9 mouse cellular contexts compared by ENCODE assay signal in genomic region chr8:124265798-124266197, GRCm38 (mm10). TPM values are rescaled to one million over a fixed set of nuclear protein-coding genes. Genes with fewer than 3 reads are reported as not detected.
A peak's percentile ranks its signal among the peaks of the same experiment; 100 is the strongest.
DNase-seq lines count a peak whose midpoint lies in the region; ATAC-seq and TF ChIP-seq lines count a peak whose summit lies in the region.
"Had no signal": no experiment of that assay in that cellular context is flagged by ENCODE, and none has a peak within 500 bp of the region (broad histone marks: within the 10 kb centered on the region; RNA-seq: fewer than 3 reads in every experiment).

No protein-coding gene starts in this region.

- no peak overlapping the region for H3K4me2 ChIP-seq in heart, postnatal 0 days (ENCODE audit: low read depth, low read length)
- H3K4me2 ChIP-seq: hindbrain, embryonic 15.5 days had no signal

- 44% methylated on average over 8 of the region's 8 CpGs for WGBS in heart, postnatal 0 days

- peak; percentile 94 for TF ChIP-seq EP300 in heart, postnatal 0 days (IDR thresholded peaks at IDR 0.05; ENCODE audit: low read depth)

- peak overlapping the region; percentile 59 for H3K27ac ChIP-seq in heart, postnatal 0 days (ENCODE audit: low read depth)

- peaks cover 32% of the 10 kb centered on the region for H3K4me1 ChIP-seq in heart, postnatal 0 days (ENCODE audit: control insufficient read depth, insufficient read depth)

- H3K9me3 ChIP-seq in heart, postnatal 0 days (replicated peaks; ENCODE audit: control insufficient read depth, low read length), result no peaks in the 10 kb centered on the region
- H3K9me3 ChIP-seq: hindbrain, embryonic 15.5 days had no signal

- DNase-seq in kidney, adult 9 months, result peak; percentile 36
- no peak for DNase-seq in kidney, adult 18-20 months
- DNase-seq in adrenal gland, postnatal 10 days, result peak; percentile 42
- peak; percentile 90 for DNase-seq in heart, postnatal 0 days (ENCODE audit: low spot score)
- no peak for DNase-seq in cerebellum, adult 9-11 months
- DNase-seq in cerebellum, postnatal 4 days (ENCODE audit: low spot score in 2 of 2), result no peak
- DNase-seq in ovary, postnatal 14 days (ENCODE audit: low spot score), result no peak

- peak; percentile 96 for ATAC-seq in heart, postnatal 0 days (ENCODE audit: insufficient read depth, low read depth)
- peak; percentile 83 for ATAC-seq in megakaryocyte-erythroid progenitor cell, adult 5-6 weeks (replicated peaks; ENCODE audit: low FRiP score, low TSS enrichment, poor library complexity, severe bottlenecking)

- H3K36me3 ChIP-seq in heart, postnatal 0 days (replicated peaks; ENCODE audit: control insufficient read depth, insufficient read depth, low read length), result no peaks in the 10 kb centered on the region
- H3K36me3 ChIP-seq: hindbrain, embryonic 15.5 days had no signal

- H3K4me3 ChIP-seq in heart, postnatal 0 days (ENCODE audit: low read depth, low read length), result no peak overlapping the region
- H3K4me3 ChIP-seq: hindbrain, embryonic 15.5 days had no signal

- no peaks in the 10 kb centered on the region for H3K27me3 ChIP-seq in heart, postnatal 0 days (ENCODE audit: control insufficient read depth, insufficient read depth, low read length)
- H3K27me3 ChIP-seq: hindbrain, embryonic 15.5 days had no signal

- H3K9ac ChIP-seq in heart, postnatal 0 days (replicated peaks; ENCODE audit: low read depth, low read length), result no peak overlapping the region
- H3K9ac ChIP-seq: hindbrain, embryonic 15.5 days had no signal

- TF ChIP-seq CTCF in heart, postnatal 0 days (IDR thresholded peaks at IDR 0.05; ENCODE audit: low read depth), result no peak

RNA-seq across cellular contexts. Expression of gene Galnt2, which starts 34.6 kb away (rescaled TPM):
- total RNA-seq in adrenal gland, postnatal 10 days (2021), result 10 to 100 TPM; 60.1 to 67.6 TPM
- total RNA-seq in heart, postnatal 0 days (2014; rRNA removed; ENCODE audit: low replicate concordance), result 30.0 and 35.4 TPM in 2 replicates
- 24.6 and 30.3 TPM in 2 replicates for polyA plus RNA-seq in heart, postnatal 0 days (2015; fragmentation: Nextera tagmentation; extraction: Ambion mirVana)
- total RNA-seq in megakaryocyte-erythroid progenitor cell, adult 5-6 weeks (2014; fragmentation: Nextera tagmentation), result 9.5 and 12.4 TPM in 2 replicates
- 1.9 and 6.8 TPM in 2 replicates for total RNA-seq in megakaryocyte-erythroid progenitor cell, adult 5-6 weeks (2017)

Comparison
In these comparisons a context has a peak if more than half of its experiments do, and no peak if none do; other contexts are left out.
1. DNase-seq: peak in kidney, adult 9 months (single experiment), adrenal gland, postnatal 10 days (single experiment) and heart, postnatal 0 days (single experiment); none in kidney, adult 18-20 months (single experiment), cerebellum, adult 9-11 months (single experiment), cerebellum, postnatal 4 days (0 of 2) and ovary, postnatal 14 days (single experiment).